Comparison of ENCODE assay signal across 9 mouse cellular contexts in genomic region chr6:93912582-93913225, GRCm38 (mm10).
DNase-seq lines count a peak whose midpoint lies in the region; ATAC-seq lines count a peak whose summit lies in the region.
"Had no signal": no experiment of that assay in that cellular context is flagged by ENCODE, and none has a peak within 500 bp of the region (broad histone marks: within the 10 kb centered on the region; RNA-seq: fewer than 3 reads in every experiment).

No protein-coding gene starts in this region.

- H3K36me3 ChIP-seq in lung, embryonic 15.5 days: no peaks in the 10 kb centered on the region
- H3K36me3 ChIP-seq in embryonic facial prominence, embryonic 10.5 days (replicated peaks): no peaks in the 10 kb centered on the region
- H3K36me3 ChIP-seq in hindbrain, embryonic 14.5 days (replicated peaks; ENCODE audit: control insufficient read depth, insufficient read depth): no peaks in the 10 kb centered on the region
- no peaks in the 10 kb centered on the region for H3K36me3 ChIP-seq in limb, embryonic 10.5 days

- H3K27ac ChIP-seq in lung, embryonic 15.5 days: peak overlapping the region; percentile 69
- peak overlapping the region; percentile 94 for H3K27ac ChIP-seq in embryonic facial prominence, embryonic 10.5 days (replicated peaks)
- peak overlapping the region; percentile 97 for H3K27ac ChIP-seq in hindbrain, embryonic 14.5 days
- peak overlapping the region; percentile 91 for H3K27ac ChIP-seq in limb, embryonic 10.5 days

- H3K9me3 ChIP-seq in lung, embryonic 15.5 days: no peaks in the 10 kb centered on the region
- H3K9me3 ChIP-seq in embryonic facial prominence, embryonic 10.5 days: no peaks in the 10 kb centered on the region
- H3K9me3 ChIP-seq in hindbrain, embryonic 14.5 days (ENCODE audit: control insufficient read depth, low read length): no peaks in the 10 kb centered on the region
- no peaks in the 10 kb centered on the region for H3K9me3 ChIP-seq in limb, embryonic 10.5 days (replicated peaks)

- no peaks in the 10 kb centered on the region for H3K27me3 ChIP-seq in lung, embryonic 15.5 days
- no peaks in the 10 kb centered on the region for H3K27me3 ChIP-seq in embryonic facial prominence, embryonic 10.5 days (replicated peaks; ENCODE audit: low read depth, poor library complexity, severe bottlenecking)
- H3K27me3 ChIP-seq in hindbrain, embryonic 14.5 days (ENCODE audit: control insufficient read depth, insufficient read depth, low read length): no peaks in the 10 kb centered on the region
- no peaks in the 10 kb centered on the region for H3K27me3 ChIP-seq in limb, embryonic 10.5 days (ENCODE audit: low read depth, poor library complexity, severe bottlenecking)

- ATAC-seq in lung, embryonic 15.5 days (ENCODE audit: borderline replicate concordance, extremely low read depth, low FRiP score, low TSS enrichment): peak; percentile 65
- ATAC-seq in hindbrain, embryonic 14.5 days (ENCODE audit: low FRiP score): peak; percentile 89

- no peak overlapping the region; the same call in 1 of the 2 replicates for H3K9ac ChIP-seq in lung, embryonic 15.5 days
- H3K9ac ChIP-seq in hindbrain, embryonic 14.5 days: peak overlapping the region; percentile 73

- H3K4me1 ChIP-seq in lung, embryonic 15.5 days: peaks cover 19% of the 10 kb centered on the region
- H3K4me1 ChIP-seq in embryonic facial prominence, embryonic 10.5 days: peaks cover 48% of the 10 kb centered on the region
- peaks cover 38% of the 10 kb centered on the region for H3K4me1 ChIP-seq in hindbrain, embryonic 14.5 days (replicated peaks; ENCODE audit: control insufficient read depth, insufficient read depth, low read length)
- H3K4me1 ChIP-seq in limb, embryonic 10.5 days: peaks cover 40% of the 10 kb centered on the region
- H3K4me1 ChIP-seq: megakaryocyte, embryonic 14.5 days had no signal

- peak overlapping the region; percentile 25 for H3K4me3 ChIP-seq in lung, embryonic 15.5 days
- H3K4me3 ChIP-seq in embryonic facial prominence, embryonic 10.5 days: peak overlapping the region; percentile 58
- H3K4me3 ChIP-seq in hindbrain, embryonic 14.5 days (replicated peaks; ENCODE audit: low read length): peak overlapping the region; percentile 39
- peak overlapping the region; percentile 49 for H3K4me3 ChIP-seq in limb, embryonic 10.5 days
- H3K4me3 ChIP-seq: megakaryocyte, embryonic 14.5 days had no signal

- peak overlapping the region; percentile 49 for H3K4me2 ChIP-seq in lung, embryonic 15.5 days
- peak overlapping the region; percentile 82 for H3K4me2 ChIP-seq in hindbrain, embryonic 14.5 days (replicated peaks)

- WGBS in lung, embryonic 15.5 days: 3% methylated on average over 20 of the region's 20 CpGs
- under 1% methylated on average over 20 of the region's 20 CpGs for WGBS in embryonic facial prominence, embryonic 10.5 days
- WGBS in hindbrain, embryonic 14.5 days: 2% methylated on average over 20 of the region's 20 CpGs
- WGBS in limb, embryonic 10.5 days: under 1% methylated on average over 20 of the region's 20 CpGs

- no peak for DNase-seq in lung, postnatal 14 days
- DNase-seq in embryonic facial prominence, embryonic 10.5 days (ENCODE audit: low spot score): peak; percentile 86
- peak; percentile 71 for DNase-seq in hindbrain, embryonic 14.5 days (ENCODE audit: low spot score)
- peak; percentile 84 for DNase-seq in limb, embryonic 10.5 days (ENCODE audit: low spot score)
- peak; percentile 75 to 77 for DNase-seq in right cerebral cortex, postnatal 10 days (ENCODE audit: low spot score in 2 of 2)
- DNase-seq in adrenal gland, adult 18-20 months (ENCODE audit: low spot score in 2 of 2): no peak
- no peak for DNase-seq in natural killer cell, adult 2 months (ENCODE audit: low spot score in 2 of 2)

Comparison
In these comparisons a context has a peak if more than half of its experiments do, and no peak if none do; other contexts are left out.
1. DNase-seq: peak in embryonic facial prominence, embryonic 10.5 days (single experiment), hindbrain, embryonic 14.5 days (single experiment), limb, embryonic 10.5 days (single experiment) and right cerebral cortex, postnatal 10 days (2 of 2); none in lung, postnatal 14 days (single experiment), adrenal gland, adult 18-20 months (0 of 2) and natural killer cell, adult 2 months (0 of 2).
2. Peak in every context shown above with its lines, with median percentiles within 50 percentile points of each other: H3K27ac ChIP-seq and H3K4me3 ChIP-seq.